Mouse (Mus musculus): ENCODE results near the gene Ephb1. TPM values are rescaled to one million over a fixed set of nuclear protein-coding genes. Genes with fewer than 3 reads are reported as not detected.

The Ephb1 gene
- total and polyA plus RNA-seq, 3 experiments, result not detected

DNA sequence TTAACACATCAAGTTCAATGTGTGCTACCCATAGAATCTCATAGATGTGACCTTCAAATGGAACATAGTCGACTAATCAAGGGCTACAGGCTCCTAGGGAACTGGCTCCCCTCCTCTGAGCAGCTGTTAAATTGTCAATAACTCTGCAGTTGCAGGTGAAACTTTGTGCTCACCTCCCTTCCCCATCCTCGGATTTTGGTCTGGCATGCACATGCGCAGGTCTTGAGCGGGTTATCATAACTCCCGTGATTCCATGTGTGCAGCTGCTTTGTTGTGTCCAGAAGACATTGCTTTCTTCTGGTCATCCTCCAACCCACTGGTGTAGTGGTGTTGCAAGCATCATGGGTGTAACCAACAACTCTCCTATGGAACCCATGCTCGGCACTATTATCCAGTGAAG, 4.8 kb upstream of the Ephb1 start:
- H3K9ac ChIP-seq (ENCODE audit: control insufficient read depth, low read depth, low read length, poor library complexity, severe bottlenecking), result no peak overlapping the region
- no peak overlapping the region for H3K4me3 ChIP-seq (ENCODE audit: control insufficient read depth in 1 of 2, insufficient read depth in 1 of 2, low read depth in 2 of 2, low read length in 2 of 2)
- H3K9me3 ChIP-seq (replicated peaks; ENCODE audit: insufficient read depth, low read length), result no peaks in the 10 kb centered on the region
- H3K79me2 ChIP-seq (ENCODE audit: control insufficient read depth, insufficient read depth, low read length, poor library complexity), result no peaks in the 10 kb centered on the region
- H3K4me1 ChIP-seq (ENCODE audit: control insufficient read depth in 1 of 2, insufficient read depth in 2 of 2, low read length in 2 of 2), result no peaks in the 10 kb centered on the region
- TF ChIP-seq ELF1 (IDR thresholded peaks at IDR 0.05; ENCODE audit: low read depth, low read length) (no peak), ZMIZ1 (IDR thresholded peaks at IDR 0.05; ENCODE audit: low read depth, low read length) (no peak), USF2 (IDR thresholded peaks at IDR 0.05; ENCODE audit: borderline replicate concordance in 1 of 2, insufficient read depth in 1 of 2, low read depth in 1 of 2, low read length in 2 of 2) (no peak)
- H3K36me3 ChIP-seq (ENCODE audit: control insufficient read depth in 1 of 2, insufficient read depth in 2 of 2, low read length in 2 of 2), result no peaks in the 10 kb centered on the region
- no peak overlapping the region for H3K27ac ChIP-seq (ENCODE audit: control insufficient read depth, low read depth, low read length)
- no peak for DNase-seq (ENCODE audit: low read depth, low spot score)
- no peaks in the 10 kb centered on the region for H3K27me3 ChIP-seq (ENCODE audit: control insufficient read depth in 1 of 2, insufficient read depth in 2 of 2, low read length in 2 of 2)

DNA sequence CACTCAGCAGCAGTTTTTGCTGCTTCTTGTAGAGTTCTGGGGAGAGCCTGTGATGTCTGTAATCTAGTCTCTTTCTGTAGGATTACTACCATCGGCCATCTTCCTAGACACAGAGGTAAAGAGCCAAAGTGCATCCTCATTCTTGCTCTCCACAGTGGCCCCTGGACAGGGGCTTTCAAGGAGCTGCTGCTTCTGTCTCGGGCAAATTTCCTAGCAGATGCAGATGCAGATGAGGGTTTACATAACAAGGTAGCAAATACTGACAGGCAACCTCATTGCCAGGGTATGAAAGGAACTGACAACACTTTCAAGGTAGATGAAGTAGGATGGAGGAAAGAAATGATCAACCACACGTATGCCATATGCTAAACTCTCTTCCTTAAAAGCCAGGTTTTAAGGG, 4.2 kb upstream of the Ephb1 start:
- no peak for DNase-seq (ENCODE audit: low read depth, low spot score)
- H3K9me3 ChIP-seq (replicated peaks; ENCODE audit: insufficient read depth, low read length), result no peaks in the 10 kb centered on the region
- H3K27me3 ChIP-seq (ENCODE audit: control insufficient read depth in 1 of 2, insufficient read depth in 2 of 2, low read length in 2 of 2), result no peaks in the 10 kb centered on the region
- no peaks in the 10 kb centered on the region for H3K4me1 ChIP-seq (ENCODE audit: control insufficient read depth in 1 of 2, insufficient read depth in 2 of 2, low read length in 2 of 2)
- no peak overlapping the region for H3K4me3 ChIP-seq (ENCODE audit: control insufficient read depth in 1 of 2, insufficient read depth in 1 of 2, low read depth in 2 of 2, low read length in 2 of 2)
- no peaks in the 10 kb centered on the region for H3K36me3 ChIP-seq (ENCODE audit: control insufficient read depth in 1 of 2, insufficient read depth in 2 of 2, low read length in 2 of 2)
- TF ChIP-seq KAT2A (conservative IDR thresholded peaks at IDR 0.05; ENCODE audit: low read depth, low read length) (no peak), ZC3H11A (IDR thresholded peaks at IDR 0.05; ENCODE audit: low read depth, low read length) (no peak), UBTF (IDR thresholded peaks at IDR 0.05; ENCODE audit: borderline replicate concordance, insufficient read depth, low read depth, low read length) (no peak), SIN3A (IDR thresholded peaks at IDR 0.05; ENCODE audit: low read length) (no peak), MEF2A (IDR thresholded peaks at IDR 0.05; ENCODE audit: extremely low read depth, insufficient replicate concordance, low read depth, low read length, poor library complexity, severe bottlenecking) (no peak), GATA1 (IDR thresholded peaks at IDR 0.05; ENCODE audit: low read depth, low read length) (no peak), MAX (IDR thresholded peaks at IDR 0.05; ENCODE audit: low read length) (no peak), CHD2 (IDR thresholded peaks at IDR 0.05; ENCODE audit: low read length) (no peak), GABPA (IDR thresholded peaks at IDR 0.05; ENCODE audit: low read depth, low read length) (no peak), USF1 (IDR thresholded peaks at IDR 0.05; ENCODE audit: low read depth, low read length) (no peak), MAZ (IDR thresholded peaks at IDR 0.05; ENCODE audit: low read depth, low read length) (no peak), ELF1 (IDR thresholded peaks at IDR 0.05; ENCODE audit: low read depth, low read length) (no peak), CHD1 (IDR thresholded peaks at IDR 0.05; ENCODE audit: low read depth, low read length) (no peak), NRF1 (IDR thresholded peaks at IDR 0.05; ENCODE audit: insufficient read depth, low read depth, low read length, poor library complexity, severe bottlenecking) (no peak), MXI1 (IDR thresholded peaks at IDR 0.05; ENCODE audit: low read depth, low read length) (no peak), ZKSCAN1 (IDR thresholded peaks at IDR 0.05; ENCODE audit: low read depth, low read length) (no peak), MAFK (IDR thresholded peaks at IDR 0.05; ENCODE audit: borderline replicate concordance, low read depth, low read length) (no peak), E2F4 (IDR thresholded peaks at IDR 0.05; ENCODE audit: borderline replicate concordance, low read depth, low read length) (no peak), TAL1 (IDR thresholded peaks at IDR 0.05; ENCODE audit: low read length) (no peak)
- no peak overlapping the region for H3K27ac ChIP-seq (ENCODE audit: control insufficient read depth, low read depth, low read length)
- H3K79me2 ChIP-seq (ENCODE audit: control insufficient read depth, insufficient read depth, low read length, poor library complexity), result no peaks in the 10 kb centered on the region
- no peak overlapping the region for H3K9ac ChIP-seq (ENCODE audit: control insufficient read depth, low read depth, low read length, poor library complexity, severe bottlenecking)
